Mouse (Mus musculus) G1E (cell line): ENCODE data around the gene Arhgap22. TPM values are rescaled to one million over a fixed set of nuclear protein-coding genes. Genes with fewer than 3 reads are reported as not detected.

ENCODE experiments used
- ATAC-seq: 2 replicates; pipeline ENCODE4 v1.8.0; 2016; ENCODE audit warnings: mild to moderate bottlenecking; ENCODE audit not compliant: insufficient number of reproducible peaks, poor library complexity, low FRiP score, severe bottlenecking; ENCODE audit errors: extremely low read depth
- DNase-seq: peaks from one replicate; pipeline ENCODE4 v3.0.0; 2012; ENCODE audit warnings: low spot score
- H3K27me3 ChIP-seq: 2 replicates; pipeline ENCODE4 v1.6.1; 2012; ENCODE audit warnings: mild to moderate bottlenecking, low read length, inconsistent platforms; ENCODE audit not compliant: insufficient read depth
- H3K36me3 ChIP-seq: replicated peaks from 2 replicates; pipeline ENCODE3; 2012; ENCODE audit warnings: mild to moderate bottlenecking, inconsistent platforms
- H3K4me1 ChIP-seq: 2 replicates; pipeline ENCODE4 v1.6.1; 2012; ENCODE audit warnings: low read depth, low read length, inconsistent platforms, mixed read lengths; ENCODE audit not compliant: insufficient read depth
- H3K4me3 ChIP-seq: 2 replicates; pipeline ENCODE4 v1.5.1; 2012; ENCODE audit warnings: low read depth, mild to moderate bottlenecking, inconsistent platforms, low read length, moderate library complexity, mixed read lengths
- H3K9me3 ChIP-seq: replicated peaks from 2 replicates; pipeline ENCODE4 v1.6.1; 2012; ENCODE audit warnings: inconsistent platforms
- CTCF ChIP-seq: IDR thresholded peaks from 2 replicates; pipeline ENCODE4 v1.5.1; 2012; ENCODE audit warnings: low read depth, low read length, inconsistent platforms, mixed read lengths
- GATA1 ChIP-seq: IDR thresholded peaks from 2 replicates; pipeline ENCODE4 v1.6.1; 2012; ENCODE audit warnings: borderline replicate concordance, low read length, inconsistent platforms, mixed read lengths
- GATA2 ChIP-seq: IDR thresholded peaks from 2 replicates; pipeline ENCODE4 v1.6.1; 2012; ENCODE audit warnings: low read depth, low read length, inconsistent platforms, borderline replicate concordance
- POLR2AphosphoS5 ChIP-seq: IDR thresholded peaks from 2 replicates; pipeline ENCODE4 v1.6.1; 2012; ENCODE audit warnings: low read depth, low read length, inconsistent platforms; ENCODE audit not compliant: insufficient replicate concordance
- TAL1 ChIP-seq: conservative IDR thresholded peaks from 2 replicates; pipeline ENCODE4 v1.6.1; 2012; ENCODE audit warnings: low read depth, low read length, inconsistent platforms, mixed read lengths
- polyA plus RNA-seq: library from polyadenylated mRNA; stranded (reverse); fragments of >175 nt; gene quantifications from 2 replicates; pipeline ENCODE4 v1.2.3, GENCODE M21; 2012
- total RNA-seq, 2 experiments: library from RNA; stranded (forward) in 1 of 2; stranded (reverse) in 1 of 2; fragments of 200-1000 nt in 1 of 2; fragments of >200 nt in 1 of 2; fragmentation: Nextera tagmentation in 1 of 2; gene quantifications; 2 replicates each; pipeline ENCODE4 v1.2.3; 2014 to 2017

Gene Arhgap22
- total and polyA plus RNA-seq, 3 experiments = 0.05 TPM; not detected in 2

GRCm38 (mm10) chr14:33244519-33244918 lies 30.7 kb downstream of the Arhgap22 start:
- DNase-seq (no peak), ATAC-seq (no peak)
- Histone ChIP-seq H3K36me3 (no peaks in the 10 kb centered on the region), H3K4me1 (no peaks in the 10 kb centered on the region), H3K27me3 (no peaks in the 10 kb centered on the region), H3K4me3 (no peak overlapping the region), H3K9me3 (peaks cover 55% of the 10 kb centered on the region)
- TF ChIP-seq POLR2AphosphoS5 = no peak
- no peak for TF ChIP-seq GATA1
- no peak for TF ChIP-seq TAL1
- TF ChIP-seq GATA2 = no peak
- TF ChIP-seq CTCF = no peak

DNA sequence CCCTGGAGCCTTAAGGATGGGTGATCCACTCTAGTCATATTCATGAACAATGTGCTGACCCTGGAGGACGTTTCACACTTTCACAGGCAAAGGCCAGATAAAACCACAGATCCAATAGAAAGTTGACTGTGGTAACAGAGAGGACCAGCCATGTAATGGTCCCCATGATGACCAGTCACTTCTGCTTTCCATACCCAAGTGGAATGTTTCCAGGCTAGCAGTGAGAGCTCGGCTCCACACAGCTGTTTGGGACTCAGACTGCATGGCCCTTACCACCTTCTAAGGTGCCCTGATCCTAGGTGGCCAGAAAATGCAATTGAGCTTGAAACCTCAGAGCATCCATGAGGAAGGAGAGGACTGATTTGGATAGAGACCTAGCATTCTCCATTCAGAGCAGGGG lies 31.1 kb downstream of the Arhgap22 start:
- H3K27me3 ChIP-seq = no peaks in the 10 kb centered on the region
- TF ChIP-seq POLR2AphosphoS5 (no peak), GATA1 (no peak), CTCF (no peak), TAL1 (no peak), GATA2 (no peak)
- ATAC-seq (no peak), DNase-seq (no peak)
- H3K36me3 ChIP-seq = no peaks in the 10 kb centered on the region
- H3K9me3 ChIP-seq = peaks cover 54% of the 10 kb centered on the region
- no peaks in the 10 kb centered on the region for H3K4me1 ChIP-seq
- no peak overlapping the region for H3K4me3 ChIP-seq

- no peaks in the 10 kb centered on the region for H3K4me1 ChIP-seq
- no peak for ATAC-seq
Measured at GRCm38 (mm10) chr14:33246476-33246875, 32.6 kb downstream of the Arhgap22 start.

GRCm38 (mm10) chr14:33247623-33248022 lies 33.8 kb downstream of the Arhgap22 start:
- Histone ChIP-seq H3K27me3 (no peaks in the 10 kb centered on the region), H3K4me3 (no peak overlapping the region), H3K9me3 (peaks cover 52% of the 10 kb centered on the region), H3K4me1 (no peaks in the 10 kb centered on the region), H3K36me3 (no peaks in the 10 kb centered on the region)
- DNase-seq (no peak), ATAC-seq (no peak)
- no peak for TF ChIP-seq GATA2
- TF ChIP-seq TAL1 = no peak
- no peak for TF ChIP-seq POLR2AphosphoS5
- TF ChIP-seq GATA1 = no peak
- no peak for TF ChIP-seq CTCF

More at GRCm38 (mm10) chr14:33246476-33246875, 32.6 kb downstream of the Arhgap22 start:
- Histone ChIP-seq H3K4me3 (no peak overlapping the region), H3K36me3 (no peaks in the 10 kb centered on the region), H3K9me3 (peaks cover 55% of the 10 kb centered on the region), H3K27me3 (no peaks in the 10 kb centered on the region)
- TF ChIP-seq GATA1 = no peak
- TF ChIP-seq POLR2AphosphoS5 = no peak
- no peak for TF ChIP-seq GATA2
- DNase-seq = no peak

DNA sequence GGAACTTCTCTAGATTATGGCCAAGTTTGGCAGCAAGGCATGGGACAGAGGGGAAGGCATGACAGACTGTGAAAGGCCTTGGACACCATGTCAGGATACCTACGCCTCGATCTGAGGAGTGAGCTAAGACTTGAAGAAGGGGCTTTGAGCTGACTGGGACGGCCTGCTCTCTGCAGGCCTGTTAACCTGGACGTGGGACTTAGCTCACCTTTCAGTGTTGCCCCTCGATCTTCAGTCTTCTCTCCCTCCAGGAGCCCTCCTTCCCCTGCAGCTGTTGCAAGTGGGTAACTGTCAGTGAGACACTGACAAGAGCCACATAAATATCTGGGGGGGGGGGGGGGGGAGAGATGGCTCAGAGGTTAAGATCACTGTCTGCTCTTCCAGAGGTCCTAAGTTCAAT lies 34.9 kb downstream of the Arhgap22 start:
- Histone ChIP-seq H3K9me3 (peaks cover 57% of the 10 kb centered on the region), H3K36me3 (no peaks in the 10 kb centered on the region), H3K4me3 (no peak overlapping the region), H3K4me1 (no peaks in the 10 kb centered on the region), H3K27me3 (no peaks in the 10 kb centered on the region)
- TF ChIP-seq GATA1 (no peak), TAL1 (no peak), POLR2AphosphoS5 (no peak), CTCF (no peak)
- DNase-seq = no peak
- ATAC-seq = no peak

DNA sequence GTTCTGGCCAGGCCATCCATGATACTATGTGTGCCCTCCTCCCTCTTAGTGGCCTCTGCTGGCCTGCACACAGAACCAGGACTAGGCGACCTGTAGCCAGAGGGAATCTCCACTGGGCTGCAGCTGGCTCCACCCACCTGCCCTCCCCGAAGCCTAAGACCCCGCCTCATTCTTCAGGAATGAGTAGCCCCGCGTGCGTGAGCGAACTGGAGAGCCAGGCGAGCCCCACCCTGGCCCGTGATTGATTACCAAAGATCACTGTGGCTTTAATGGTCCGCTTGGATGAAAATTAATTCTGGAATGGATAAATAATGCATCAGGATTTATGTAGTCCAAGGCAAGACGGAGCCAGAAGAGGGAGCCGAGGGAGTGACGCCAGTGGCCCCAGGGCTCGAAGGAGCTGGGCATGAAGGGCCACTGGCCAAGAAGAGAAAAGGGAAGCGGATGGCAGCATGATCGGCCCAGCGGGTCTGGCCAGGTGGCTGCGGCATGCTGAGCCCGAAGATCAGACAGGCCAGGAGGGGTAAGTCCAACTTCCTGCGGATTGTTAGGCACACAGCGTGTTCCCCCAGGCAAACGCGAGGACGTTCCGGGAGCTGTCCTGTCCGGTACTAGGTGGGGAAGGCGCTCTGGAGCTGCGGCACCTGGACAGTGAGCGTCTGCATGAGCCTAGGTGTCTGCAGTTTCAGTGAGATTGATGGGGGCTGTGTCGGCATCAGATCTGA lies 36.6 kb downstream of the Arhgap22 start:
- TF ChIP-seq CTCF (no peak), GATA1 (no peak), GATA2 (no peak)
- DNase-seq = no peak
- Histone ChIP-seq H3K4me3 (no peak overlapping the region), H3K36me3 (no peaks in the 10 kb centered on the region), H3K27me3 (no peaks in the 10 kb centered on the region), H3K9me3 (peaks cover 58% of the 10 kb centered on the region), H3K4me1 (no peaks in the 10 kb centered on the region)
- no peak for ATAC-seq

- ATAC-seq (no peak), DNase-seq (no peak)
- no peaks in the 10 kb centered on the region for H3K4me1 ChIP-seq
- H3K36me3 ChIP-seq = no peaks in the 10 kb centered on the region
- peaks cover 52% of the 10 kb centered on the region for H3K9me3 ChIP-seq
- no peak for TF ChIP-seq POLR2AphosphoS5
- TF ChIP-seq TAL1 = no peak
- no peak for TF ChIP-seq GATA2
- no peak for TF ChIP-seq CTCF
- no peak for TF ChIP-seq GATA1
- no peak overlapping the region for H3K4me3 ChIP-seq
- no peaks in the 10 kb centered on the region for H3K27me3 ChIP-seq
Measured at GRCm38 (mm10) chr14:33250956-33251745, 37.3 kb downstream of the Arhgap22 start.
